Mouse (Mus musculus): Measurements from ENCODE around the gene Commd1. TPM values are rescaled to one million over a fixed set of nuclear protein-coding genes. Genes with fewer than 3 reads are reported as not detected.

The Commd1 gene
- total and polyA plus RNA-seq, 2 experiments from 2014 or later: 11.6 to 242 TPM

- peak; percentile 84 for ATAC-seq
- 50% methylated on average over 56 of the region's 56 CpGs for WGBS
- H3K9me3 ChIP-seq (ENCODE audit: low read length): 0 out of 2 replicates have a peak, but pooled peaks cover 1% of the 10 kb centered on the region
Measured at GRCm38 (mm10) chr11:22971835-22972709, 10.1 kb downstream of the Commd1 start, which contains the start of gene Zrsr1. Gene Zrsr1, plus strand, starts transcription at chr11:22972005.

GRCm38 (mm10) chr11:22970546-22970945 lies 11.6 kb downstream of the Commd1 start:
- ATAC-seq: no peak
- Histone ChIP-seq H3K36me3 (ENCODE audit: insufficient read depth, low read length) (no peaks in the 10 kb centered on the region; the same call in 1 of the 2 replicates), H3K9ac (replicated peaks; ENCODE audit: low read length) (no peak overlapping the region), H3K27me3 (ENCODE audit: insufficient read depth, low read length) (no peaks in the 10 kb centered on the region), H3K4me2 (ENCODE audit: low read depth, low read length) (no peak overlapping the region), H3K27ac (no peak overlapping the region), H3K4me1 (ENCODE audit: insufficient read depth, low read length) (no peaks in the 10 kb centered on the region), H3K4me3 (ENCODE audit: low read length) (no peak overlapping the region), H3K9me3 (ENCODE audit: low read length) (0 out of 2 replicates have a peak, but pooled peaks cover 2% of the 10 kb centered on the region)
- 100% methylated on average over 1 of the region's 1 CpGs for WGBS
- DNase-seq (ENCODE audit: low spot score): no peak
- TF ChIP-seq CTCF (IDR thresholded peaks at IDR 0.05; ENCODE audit: low read depth): no peak

More at GRCm38 (mm10) chr11:22971835-22972709, 10.1 kb downstream of the Commd1 start, which contains the start of gene Zrsr1:
- Histone ChIP-seq H3K9ac (replicated peaks; ENCODE audit: low read length) (peak within 1 kb of the TSS; percentile 57), H3K27ac (peak within 1 kb of the TSS; percentile 74), H3K4me3 (ENCODE audit: low read length) (peak within 1 kb of the TSS; percentile 44), H3K36me3 (ENCODE audit: insufficient read depth, low read length) (peaks cover 4% of the 10 kb centered on the region; the same call in 1 of the 2 replicates), H3K4me2 (ENCODE audit: low read depth, low read length) (peak within 1 kb of the TSS; percentile 54), H3K27me3 (ENCODE audit: insufficient read depth, low read length) (no peaks in the 10 kb centered on the region), H3K4me1 (ENCODE audit: insufficient read depth, low read length) (no peaks in the 10 kb centered on the region)
- DNase-seq (ENCODE audit: low spot score): peak; percentile 84
- TF ChIP-seq CTCF (IDR thresholded peaks at IDR 0.05; ENCODE audit: low read depth): peak; percentile 10; the same call in 1 of the 2 replicates

GRCm38 (mm10) chr11:22969486-22969885 lies 12.7 kb downstream of the Commd1 start:
- no peaks in the 10 kb centered on the region; the same call in 1 of the 2 replicates for H3K36me3 ChIP-seq (ENCODE audit: insufficient read depth, low read length)
- H3K9me3 ChIP-seq (ENCODE audit: low read length): 0 out of 2 replicates have a peak, but pooled peaks cover 2% of the 10 kb centered on the region
- 57% methylated on average over 6 of the region's 6 CpGs for WGBS
- H3K27me3 ChIP-seq (ENCODE audit: insufficient read depth, low read length): no peaks in the 10 kb centered on the region
- no peak overlapping the region for H3K27ac ChIP-seq
- no peak overlapping the region for H3K9ac ChIP-seq (replicated peaks; ENCODE audit: low read length)
- no peak overlapping the region for H3K4me2 ChIP-seq (ENCODE audit: low read depth, low read length)
- peak; percentile 64 for TF ChIP-seq CTCF (IDR thresholded peaks at IDR 0.05; ENCODE audit: low read depth)
- ATAC-seq: no peak
- no peaks in the 10 kb centered on the region for H3K4me1 ChIP-seq (ENCODE audit: insufficient read depth, low read length)
- peak; percentile 71 for DNase-seq (ENCODE audit: low spot score)
- no peak overlapping the region for H3K4me3 ChIP-seq (ENCODE audit: low read length)

GRCm38 (mm10) chr11:22965503-22965902 lies 16.7 kb downstream of the Commd1 start:
- Histone ChIP-seq H3K27ac (no peak overlapping the region), H3K4me1 (ENCODE audit: insufficient read depth, low read length) (no peaks in the 10 kb centered on the region), H3K4me2 (ENCODE audit: low read depth, low read length) (no peak overlapping the region), H3K4me3 (ENCODE audit: low read length) (no peak overlapping the region), H3K27me3 (ENCODE audit: insufficient read depth, low read length) (no peaks in the 10 kb centered on the region), H3K36me3 (ENCODE audit: insufficient read depth, low read length) (no peaks in the 10 kb centered on the region), H3K9me3 (ENCODE audit: low read length) (0 out of 2 replicates have a peak, but pooled peaks cover 2% of the 10 kb centered on the region), H3K9ac (replicated peaks; ENCODE audit: low read length) (no peak overlapping the region)
- no peak for DNase-seq (ENCODE audit: low spot score)
- peak; percentile 45 for TF ChIP-seq CTCF (IDR thresholded peaks at IDR 0.05; ENCODE audit: low read depth)
- ATAC-seq: no peak
- WGBS: 82% methylated on average over 4 of the region's 4 CpGs

GRCm38 (mm10) chr11:22964401-22964800 lies 17.8 kb downstream of the Commd1 start:
- Histone ChIP-seq H3K4me2 (ENCODE audit: low read depth, low read length) (no peak overlapping the region), H3K9ac (replicated peaks; ENCODE audit: low read length) (no peak overlapping the region), H3K9me3 (ENCODE audit: low read length) (0 out of 2 replicates have a peak, but pooled peaks cover 2% of the 10 kb centered on the region), H3K4me3 (ENCODE audit: low read length) (no peak overlapping the region), H3K36me3 (ENCODE audit: insufficient read depth, low read length) (no peaks in the 10 kb centered on the region), H3K27me3 (ENCODE audit: insufficient read depth, low read length) (no peaks in the 10 kb centered on the region), H3K4me1 (ENCODE audit: insufficient read depth, low read length) (no peaks in the 10 kb centered on the region), H3K27ac (no peak overlapping the region)
- no peak for TF ChIP-seq CTCF (IDR thresholded peaks at IDR 0.05; ENCODE audit: low read depth)
- no peak for ATAC-seq
- no peak for DNase-seq (ENCODE audit: low spot score)
- WGBS: 70% methylated on average over 4 of the region's 4 CpGs

- ATAC-seq: no peak
- 90% methylated on average over 1 of the region's 1 CpGs for WGBS
- no peaks in the 10 kb centered on the region for H3K27me3 ChIP-seq (ENCODE audit: insufficient read depth, low read length)
- DNase-seq (ENCODE audit: low spot score): no peak
- no peak overlapping the region for H3K27ac ChIP-seq
- H3K4me3 ChIP-seq (ENCODE audit: low read length): no peak overlapping the region
- no peak overlapping the region for H3K9ac ChIP-seq (replicated peaks; ENCODE audit: low read length)
- no peak overlapping the region for H3K4me2 ChIP-seq (ENCODE audit: low read depth, low read length)
- 0 out of 2 replicates have a peak, but pooled peaks cover 1% of the 10 kb centered on the region for H3K9me3 ChIP-seq (ENCODE audit: low read length)
- H3K36me3 ChIP-seq (ENCODE audit: insufficient read depth, low read length): no peaks in the 10 kb centered on the region
- no peaks in the 10 kb centered on the region for H3K4me1 ChIP-seq (ENCODE audit: insufficient read depth, low read length)
- TF ChIP-seq CTCF (IDR thresholded peaks at IDR 0.05; ENCODE audit: low read depth): no peak
Measured at GRCm38 (mm10) chr11:22962101-22962500, 20.1 kb downstream of the Commd1 start.

All from hindbrain, postnatal 0 days (tissue).